Mouse (Mus musculus) forebrain, embryonic 12.5 days (tissue): Measurements from ENCODE around the gene Itga5. TPM values are rescaled to one million over a fixed set of nuclear protein-coding genes. Genes with fewer than 3 reads are reported as not detected.

Source experiments
- ATAC-seq: fragments of 200-750 bp; cut with Nextera tagmentation; 2 replicates; pipeline ENCODE4 v1.8.0; 2017; ENCODE audit warnings: moderate TSS enrichment; ENCODE audit not compliant: low FRiP score
- H3K27ac ChIP-seq: fragments of 300-500 bp; sonication (generic); 2 replicates; pipeline ENCODE4 v1.5.1; 2016; ENCODE audit warnings: mild to moderate bottlenecking
- H3K27me3 ChIP-seq: fragments of 300-500 bp; sonication (generic); 2 replicates; pipeline ENCODE4 v1.6.1; 2016; ENCODE audit warnings: mild to moderate bottlenecking
- H3K36me3 ChIP-seq: fragments of 300-500 bp; sonication (generic); replicated peaks from 2 replicates; pipeline ENCODE4 v1.6.1; 2016; ENCODE audit warnings: mild to moderate bottlenecking
- H3K4me1 ChIP-seq: fragments of 300-500 bp; sonication (generic); 2 replicates; pipeline ENCODE4 v1.6.1; 2016
- H3K4me2 ChIP-seq: fragments of 300-500 bp; sonication (generic); 2 replicates; pipeline ENCODE4 v1.6.1; 2016; ENCODE audit warnings: mild to moderate bottlenecking, moderate library complexity
- H3K4me3 ChIP-seq: fragments of 300-500 bp; sonication (generic); replicated peaks from 2 replicates; pipeline ENCODE4 v1.5.1; 2016; ENCODE audit warnings: mild to moderate bottlenecking
- H3K9ac ChIP-seq: fragments of 300-500 bp; sonication (generic); 2 replicates; pipeline ENCODE4 v1.6.1; 2016; ENCODE audit warnings: mild to moderate bottlenecking
- H3K9me3 ChIP-seq: fragments of 300-500 bp; sonication (generic); 2 replicates; pipeline ENCODE4 v1.6.1; 2016
- whole genome bisulfite sequencing: fragments of 180-500 bp; shearing (Covaris S2); methylation state at CpG from one replicate; pipeline ENCODE4 v1.1.7; 2016; 5-methylcytosine and 5-hydroxymethylcytosine counted together
- polyA plus RNA-seq: library from polyadenylated mRNA; unstranded; fragments of >200 nt; fragmentation: Nextera tagmentation; extraction: Ambion mirVana; gene quantifications from 2 replicates; pipeline ENCODE4 v1.2.1, GENCODE M21; 2016

The Itga5 gene
- polyA plus RNA-seq, 1 experiment from 2014 or later: 17.3 TPM

- peaks cover 37% of the 10 kb centered on the region for H3K36me3 ChIP-seq
- peaks cover 9% of the 10 kb centered on the region; the same call in 1 of the 2 replicates for H3K27me3 ChIP-seq
- H3K4me3 ChIP-seq: peak overlapping the region; percentile 23
- peak overlapping the region; percentile 57 for H3K4me2 ChIP-seq
- H3K27ac ChIP-seq: peak overlapping the region; percentile 2; the same call in 1 of the 2 replicates
- peak overlapping the region; percentile 52; the same call in 1 of the 2 replicates for H3K9ac ChIP-seq
- H3K4me1 ChIP-seq: peaks cover 30% of the 10 kb centered on the region
- peak; percentile 79 for ATAC-seq
- H3K9me3 ChIP-seq: no peaks in the 10 kb centered on the region
- WGBS: 4% methylated on average over 18 of the region's 18 CpGs
These were observed 51.5 kb downstream of the Itga5 start for GRCm38 (mm10) chr15:103315011-103315502.

GRCm38 (mm10) chr15:103314181-103314580 lies 52.4 kb downstream of the Itga5 start:
- H3K27ac ChIP-seq: peak overlapping the region; percentile 33; the same call in 1 of the 2 replicates
- peak overlapping the region; percentile 57 for H3K4me2 ChIP-seq
- 38% methylated on average over 21 of the region's 22 CpGs for WGBS
- no peaks in the 10 kb centered on the region for H3K9me3 ChIP-seq
- peak overlapping the region; percentile 52; the same call in 1 of the 2 replicates for H3K9ac ChIP-seq
- ATAC-seq: no peak
- peaks cover 30% of the 10 kb centered on the region for H3K4me1 ChIP-seq
- no peak overlapping the region for H3K4me3 ChIP-seq
- peaks cover 17% of the 10 kb centered on the region for H3K27me3 ChIP-seq
- H3K36me3 ChIP-seq: peaks cover 34% of the 10 kb centered on the region

- H3K9me3 ChIP-seq: no peaks in the 10 kb centered on the region
- H3K36me3 ChIP-seq: peaks cover 31% of the 10 kb centered on the region
- no peak overlapping the region for H3K4me3 ChIP-seq
- no peak overlapping the region for H3K9ac ChIP-seq
- no peak for ATAC-seq
- peaks cover 34% of the 10 kb centered on the region for H3K4me1 ChIP-seq
- H3K4me2 ChIP-seq: peak overlapping the region; percentile 57
- 18% methylated on average over 18 of the region's 18 CpGs for WGBS
- H3K27ac ChIP-seq: peak overlapping the region; percentile 33; the same call in 1 of the 2 replicates
- H3K27me3 ChIP-seq: peaks cover 23% of the 10 kb centered on the region
These were observed 53.0 kb downstream of the Itga5 start for GRCm38 (mm10) chr15:103313495-103314095.

DNA sequence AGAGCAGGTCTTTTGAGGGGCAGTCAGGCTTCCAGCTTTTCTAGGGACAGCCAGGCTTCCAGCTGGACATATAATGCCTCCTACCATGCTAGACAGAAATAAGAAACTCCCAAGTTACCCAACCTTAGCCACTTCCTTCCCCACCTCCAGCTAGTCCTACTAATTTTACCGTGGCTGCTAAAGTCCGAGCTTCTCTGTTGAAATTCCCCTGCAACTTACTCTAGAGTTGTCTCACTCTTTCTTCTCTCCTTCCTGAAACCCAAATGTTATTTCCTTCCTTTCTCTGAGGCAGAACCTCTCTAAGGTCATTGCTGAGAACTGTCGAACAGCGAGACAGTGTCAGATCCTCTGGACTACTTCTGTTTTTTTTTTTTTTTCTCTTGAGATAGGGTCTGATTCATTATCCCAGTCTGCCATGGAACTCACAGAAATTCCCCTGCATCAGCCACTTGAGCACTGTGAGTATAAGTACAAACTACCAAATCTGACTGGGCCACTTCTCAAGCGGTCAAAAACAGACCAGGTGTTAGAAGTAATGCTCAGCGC lies 56.1 kb downstream of the Itga5 start, which contains the start of gene Gpr84:
TSS of gene Gpr84 (minus strand) at position 248 of the 546 bp plus-strand sequence.
- peaks cover 31% of the 10 kb centered on the region for H3K27me3 ChIP-seq
- no peaks in the 10 kb centered on the region for H3K9me3 ChIP-seq
- H3K36me3 ChIP-seq: peaks cover 1% of the 10 kb centered on the region; the same call in 1 of the 2 replicates
- peaks cover 51% of the 10 kb centered on the region for H3K4me1 ChIP-seq
- H3K4me3 ChIP-seq: no peak within 1 kb of the TSS
- 84% methylated on average over 6 of the region's 6 CpGs for WGBS
- H3K4me2 ChIP-seq: no peak within 1 kb of the TSS
- H3K27ac ChIP-seq: no peak within 1 kb of the TSS
- H3K9ac ChIP-seq: no peak within 1 kb of the TSS
- no peak for ATAC-seq

GRCm38 (mm10) chr15:103308876-103309580 lies 57.5 kb downstream of the Itga5 start:
- no peak for ATAC-seq
- H3K4me1 ChIP-seq: peaks cover 45% of the 10 kb centered on the region
- 65% methylated on average over 26 of the region's 26 CpGs for WGBS
- no peaks in the 10 kb centered on the region for H3K9me3 ChIP-seq
- H3K4me2 ChIP-seq: 0 out of 2 replicates have a peak overlapping the region, but pooled peaks have one; percentile 0
- no peak overlapping the region for H3K27ac ChIP-seq
- H3K36me3 ChIP-seq: no peaks in the 10 kb centered on the region
- H3K27me3 ChIP-seq: peaks cover 28% of the 10 kb centered on the region
- 0 out of 2 replicates have a peak overlapping the region, but pooled peaks have one; percentile 33 for H3K9ac ChIP-seq
- H3K4me3 ChIP-seq: no peak overlapping the region

- H3K4me1 ChIP-seq: peaks cover 45% of the 10 kb centered on the region
- no peak overlapping the region for H3K27ac ChIP-seq
- WGBS: 50% methylated on average over 28 of the region's 28 CpGs
- no peaks in the 10 kb centered on the region for H3K36me3 ChIP-seq
- peaks cover 25% of the 10 kb centered on the region for H3K27me3 ChIP-seq
- 0 out of 2 replicates have a peak overlapping the region, but pooled peaks have one; percentile 33 for H3K9ac ChIP-seq
- H3K4me3 ChIP-seq: no peak overlapping the region
- H3K9me3 ChIP-seq: no peaks in the 10 kb centered on the region
- ATAC-seq: no peak
- H3K4me2 ChIP-seq: 0 out of 2 replicates have a peak overlapping the region, but pooled peaks have one; percentile 0
These were observed 58.3 kb downstream of the Itga5 start for GRCm38 (mm10) chr15:103308056-103308875.

DNA sequence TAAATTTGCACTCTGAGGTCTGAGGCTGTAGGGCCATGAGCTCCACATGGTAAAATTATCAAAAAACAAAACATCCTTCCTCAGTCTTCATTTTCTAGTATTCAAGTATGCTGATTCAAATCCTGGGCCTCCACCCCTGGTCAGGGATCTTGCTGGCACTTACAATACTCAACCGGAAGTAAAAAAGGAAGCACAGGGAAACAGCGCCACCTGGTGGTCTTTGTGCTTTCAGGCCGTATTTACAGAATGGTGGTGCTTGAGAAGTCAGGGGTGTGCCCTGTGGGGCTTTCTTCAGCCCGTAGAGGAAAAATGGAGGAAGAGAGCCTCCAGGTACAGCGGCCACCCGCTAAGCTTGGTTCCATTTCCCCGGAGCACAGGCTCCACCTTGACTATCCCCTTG lies 59.4 kb downstream of the Itga5 start:
- peak overlapping the region; percentile 4; the same call in 1 of the 2 replicates for H3K4me2 ChIP-seq
- WGBS: 1% methylated on average over 7 of the region's 7 CpGs
- H3K9ac ChIP-seq: no peak overlapping the region
- peaks cover 52% of the 10 kb centered on the region for H3K4me1 ChIP-seq
- H3K27me3 ChIP-seq: peaks cover 25% of the 10 kb centered on the region
- H3K27ac ChIP-seq: peak overlapping the region; percentile 66
- no peak overlapping the region for H3K4me3 ChIP-seq
- no peaks in the 10 kb centered on the region for H3K9me3 ChIP-seq
- no peak for ATAC-seq
- no peaks in the 10 kb centered on the region for H3K36me3 ChIP-seq

GRCm38 (mm10) chr15:103305792-103306645 lies 60.5 kb downstream of the Itga5 start:
- H3K27ac ChIP-seq: peak overlapping the region; percentile 98
- no peaks in the 10 kb centered on the region for H3K36me3 ChIP-seq
- H3K4me3 ChIP-seq: peak overlapping the region; percentile 44
- peak overlapping the region; percentile 73 for H3K4me2 ChIP-seq
- no peaks in the 10 kb centered on the region for H3K9me3 ChIP-seq
- WGBS: 38% methylated on average over 8 of the region's 8 CpGs
- H3K4me1 ChIP-seq: peaks cover 63% of the 10 kb centered on the region
- peak overlapping the region; percentile 65 for H3K9ac ChIP-seq
- H3K27me3 ChIP-seq: peaks cover 25% of the 10 kb centered on the region
- no peak for ATAC-seq

GRCm38 (mm10) chr15:103305070-103305678 lies 61.4 kb downstream of the Itga5 start:
- ATAC-seq: peak; percentile 94
- Histone ChIP-seq H3K4me3 (peak overlapping the region; percentile 44), H3K4me1 (peaks cover 72% of the 10 kb centered on the region), H3K27me3 (peaks cover 23% of the 10 kb centered on the region), H3K9me3 (no peaks in the 10 kb centered on the region), H3K27ac (peak overlapping the region; percentile 99), H3K36me3 (no peaks in the 10 kb centered on the region), H3K9ac (peak overlapping the region; percentile 81), H3K4me2 (peak overlapping the region; percentile 73)
- under 1% methylated on average over 69 of the region's 71 CpGs for WGBS

- peak overlapping the region; percentile 44 for H3K4me3 ChIP-seq
- H3K9ac ChIP-seq: peak overlapping the region; percentile 81
- peaks cover 18% of the 10 kb centered on the region for H3K27me3 ChIP-seq
- H3K9me3 ChIP-seq: no peaks in the 10 kb centered on the region
- H3K4me2 ChIP-seq: peak overlapping the region; percentile 73
- peak; percentile 4 for ATAC-seq
- H3K27ac ChIP-seq: peak overlapping the region; percentile 99
- WGBS: 2% methylated on average over 9 of the region's 9 CpGs
- H3K36me3 ChIP-seq: no peaks in the 10 kb centered on the region
- peaks cover 77% of the 10 kb centered on the region for H3K4me1 ChIP-seq
These were observed 62.0 kb downstream of the Itga5 start for GRCm38 (mm10) chr15:103304616-103304969.
